Mouse (Mus musculus): Measurements from ENCODE around the gene Pcbp3.
A peak's percentile ranks its signal among the peaks of the same experiment; 100 is the strongest.
"Not testable (repeated sequence)": the region's sequence is repeated elsewhere in the genome, so short reads cannot be mapped to it uniquely, and the experiment has no call there.

The Pcbp3 gene

DNA sequence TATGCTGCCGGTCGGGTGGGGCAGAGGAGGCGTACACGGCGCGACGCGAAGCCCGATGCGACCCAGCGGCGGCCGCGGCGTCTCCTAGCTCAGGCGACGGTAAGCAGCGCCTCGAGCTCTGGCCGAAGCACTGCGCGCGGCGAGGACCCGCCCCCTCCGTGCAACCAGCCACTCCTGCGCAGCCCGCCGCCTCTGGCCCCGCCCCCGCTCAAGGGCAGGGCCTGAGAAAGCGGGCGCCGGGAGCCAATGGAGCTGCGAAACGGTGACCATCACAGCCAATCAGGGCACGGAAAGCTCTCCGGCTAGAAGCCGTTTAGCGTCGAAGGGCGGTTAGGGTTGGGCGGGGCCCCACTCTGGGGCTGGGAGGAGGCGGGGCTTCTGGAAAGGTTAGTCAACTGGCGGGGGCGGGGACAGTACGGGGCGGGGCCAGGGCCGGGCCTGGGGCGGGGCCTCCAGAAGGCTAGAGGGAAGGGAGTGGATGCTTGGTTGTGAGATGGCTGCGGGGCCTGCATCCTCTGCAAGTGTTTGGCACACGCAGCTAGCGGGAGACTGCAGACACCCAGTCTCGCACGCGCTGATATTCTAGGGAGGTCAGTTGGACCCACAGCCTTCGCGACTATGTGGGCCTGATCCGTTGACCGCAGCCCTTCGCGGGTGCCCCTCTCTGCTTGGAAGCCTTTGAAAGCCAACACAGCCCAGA is at the start of gene Pcbp3:
Gene Pcbp3, minus strand, starts transcription at position 98 of the 700 bp plus-strand sequence.
- peak; percentile 7 for DNase-seq (ENCODE audit: extremely low read depth, low read depth, low spot score)

DNA sequence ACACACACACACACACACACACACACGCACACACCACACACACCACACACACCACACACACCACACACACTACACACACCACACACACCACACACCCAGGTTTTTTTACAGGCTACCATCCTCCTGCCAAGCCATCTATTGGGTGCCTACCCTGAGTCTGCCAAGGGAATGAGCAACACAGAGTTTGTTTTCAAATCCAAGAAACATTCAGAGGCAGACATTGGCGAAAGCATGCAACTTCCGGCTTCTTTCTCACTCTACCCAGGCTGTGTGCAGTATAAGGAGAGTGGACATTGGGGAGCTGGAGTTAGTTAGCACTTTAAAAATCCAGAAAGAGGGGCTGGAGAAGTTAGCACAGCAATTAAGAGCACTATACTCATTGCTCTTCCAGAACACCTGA is 47.0 kb upstream of the Pcbp3 start:
- no peak for DNase-seq (ENCODE audit: extremely low read depth, low read depth, low spot score)

DNA sequence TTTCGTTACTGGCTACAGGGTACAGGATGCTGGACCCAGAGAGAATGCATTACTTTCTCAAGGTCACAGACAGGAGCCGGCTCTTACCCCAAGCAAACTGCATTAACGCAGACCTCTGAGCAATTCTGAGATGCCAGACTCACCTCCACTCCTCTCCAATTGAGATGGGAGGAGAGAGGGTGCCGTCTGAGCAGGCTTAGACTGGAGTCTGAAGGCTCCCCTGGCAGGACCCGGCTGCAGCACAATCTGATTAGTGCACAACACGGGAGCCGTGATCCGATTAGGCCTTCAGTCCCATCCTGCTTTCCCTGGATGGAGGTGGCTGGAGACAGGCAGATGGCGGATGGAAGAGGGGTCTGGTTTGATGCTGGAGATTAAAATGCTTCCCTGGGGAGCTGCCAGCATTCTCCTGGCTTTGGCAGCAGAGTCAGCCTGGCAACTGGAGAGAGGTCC is 46.4 kb upstream of the Pcbp3 start:
- DNase-seq (ENCODE audit: extremely low read depth, low read depth, low spot score) = no peak

DNA sequence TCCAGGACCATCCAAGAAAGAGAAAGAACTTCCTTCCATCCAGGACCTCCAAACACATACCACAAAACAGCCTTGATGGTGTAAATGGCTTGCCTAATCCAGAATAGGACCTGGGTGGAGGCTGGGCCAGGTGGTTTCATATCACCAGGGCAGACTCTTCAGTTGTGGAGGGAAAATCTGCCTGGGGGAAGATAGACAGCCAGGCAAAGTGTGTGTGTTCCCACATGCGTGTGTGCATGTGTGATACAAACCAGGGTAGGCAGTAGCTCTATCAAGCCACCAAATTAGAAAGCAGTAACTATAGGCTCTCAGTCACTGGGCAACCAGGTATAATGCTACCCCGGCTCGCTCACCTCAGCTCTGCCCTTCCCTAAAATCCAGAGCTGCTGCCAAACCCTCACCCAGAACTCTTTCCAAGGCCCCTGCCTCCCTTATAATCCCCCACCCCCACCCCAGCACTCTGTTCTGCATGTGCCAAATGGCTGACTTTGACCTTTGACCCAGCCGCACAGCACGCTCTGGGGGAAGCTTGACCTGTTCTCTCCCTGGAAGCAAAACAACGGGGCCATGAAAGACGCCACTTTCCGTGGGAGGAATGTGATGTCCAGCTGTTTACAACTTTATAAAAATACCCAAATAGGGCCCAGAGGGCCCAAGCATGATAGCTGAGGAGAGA is 45.9 kb upstream of the Pcbp3 start:
- no peak for DNase-seq (ENCODE audit: extremely low read depth, low read depth, low spot score)

DNA sequence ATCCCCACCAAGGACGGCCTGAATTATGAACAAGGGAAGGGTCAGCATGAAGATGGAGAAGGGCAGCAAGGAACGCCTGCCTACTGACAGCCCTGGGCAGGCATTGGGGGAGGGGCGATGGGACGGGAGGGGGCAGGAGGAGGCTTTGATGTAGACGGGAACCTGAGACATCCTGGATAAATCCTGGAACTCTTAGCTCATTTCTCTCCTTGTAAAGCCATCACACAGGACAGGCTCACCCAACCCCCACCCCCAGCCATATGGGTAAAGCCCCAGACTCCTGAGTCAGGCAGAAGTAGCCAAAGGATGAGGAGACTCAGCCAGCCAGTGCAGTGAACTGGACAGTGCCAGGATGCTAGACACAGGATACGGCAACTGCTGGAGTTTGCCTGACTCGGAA is 43.2 kb upstream of the Pcbp3 start:
- no peak for DNase-seq (ENCODE audit: extremely low read depth, low read depth, low spot score)

DNA sequence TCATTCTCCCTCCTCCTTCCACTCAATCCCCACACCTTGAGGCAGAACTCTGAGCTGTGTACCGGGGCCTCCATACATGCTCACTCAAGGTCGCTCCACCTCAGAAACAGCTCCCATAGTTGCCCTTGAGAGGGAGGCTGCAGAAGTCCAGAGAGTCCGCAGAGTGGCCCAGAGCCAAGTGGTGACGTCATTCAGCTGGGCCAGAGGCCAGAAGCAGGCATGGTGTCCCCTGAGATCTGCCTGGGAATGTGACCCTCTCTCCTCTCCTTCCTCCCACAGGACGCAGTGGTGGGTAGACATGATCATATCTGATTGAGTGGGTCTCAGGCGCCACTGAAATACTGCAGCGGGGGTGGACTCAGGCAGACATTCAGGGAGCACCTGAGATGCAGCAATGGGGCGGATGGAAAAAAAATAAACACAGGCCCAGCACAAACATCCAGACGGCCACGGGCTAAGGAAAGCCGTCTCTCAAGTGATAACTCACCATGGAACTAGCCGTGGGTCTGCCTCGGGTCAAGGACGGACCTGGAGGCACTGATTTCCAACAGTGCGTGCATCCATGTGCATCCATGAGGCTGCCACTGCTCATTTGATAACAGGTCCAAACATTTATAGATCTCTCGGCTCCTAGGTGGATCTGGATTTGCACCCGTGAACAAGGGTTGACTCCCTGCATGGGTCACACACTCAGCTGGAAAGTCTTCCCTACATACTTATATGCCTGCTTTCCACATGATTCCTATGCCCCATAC is 36.2 kb upstream of the Pcbp3 start:
- DNase-seq (ENCODE audit: extremely low read depth, low read depth, low spot score) = no peak

DNA sequence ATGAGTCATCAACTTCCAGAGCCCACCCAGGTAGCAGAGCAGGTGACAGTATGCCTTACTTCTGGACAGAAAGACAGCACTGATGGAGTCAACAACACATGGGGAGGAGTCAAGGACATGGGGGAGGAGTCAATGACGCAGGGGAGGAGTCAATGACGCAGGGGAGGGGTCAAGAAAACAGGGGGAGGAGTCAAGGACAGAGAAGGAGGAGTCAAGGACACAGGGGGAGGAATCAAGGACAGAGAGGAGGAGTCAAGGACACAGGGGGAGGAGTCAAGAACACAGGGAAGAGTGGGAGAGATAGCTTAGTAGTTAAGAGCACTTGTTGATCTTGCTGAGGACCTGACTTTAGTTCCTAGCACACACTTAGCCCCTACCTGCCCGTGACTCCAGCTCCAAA is 30.8 kb upstream of the Pcbp3 start:
- no peak for DNase-seq (ENCODE audit: extremely low read depth, low read depth, low spot score)

DNA sequence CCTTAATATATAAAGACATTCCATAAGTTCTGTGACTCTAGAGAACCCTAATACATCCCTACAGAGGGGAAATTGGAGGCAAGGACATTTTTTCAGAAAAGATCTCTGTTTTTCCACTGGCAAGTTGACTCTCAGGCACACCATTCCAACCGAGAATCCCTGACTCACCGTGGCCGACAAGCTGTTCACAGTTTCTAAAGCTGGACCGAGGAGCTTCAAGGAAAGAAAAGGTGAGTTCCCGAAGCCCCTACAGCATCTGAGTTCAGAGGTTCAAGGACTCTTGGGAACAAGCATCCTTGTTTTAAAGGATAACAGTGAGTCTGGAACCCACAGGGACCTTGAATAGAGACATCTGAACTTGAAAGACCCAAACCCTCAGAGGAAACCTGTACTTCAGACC is 26.9 kb upstream of the Pcbp3 start:
- DNase-seq (ENCODE audit: extremely low read depth, low read depth, low spot score) = no peak

DNA sequence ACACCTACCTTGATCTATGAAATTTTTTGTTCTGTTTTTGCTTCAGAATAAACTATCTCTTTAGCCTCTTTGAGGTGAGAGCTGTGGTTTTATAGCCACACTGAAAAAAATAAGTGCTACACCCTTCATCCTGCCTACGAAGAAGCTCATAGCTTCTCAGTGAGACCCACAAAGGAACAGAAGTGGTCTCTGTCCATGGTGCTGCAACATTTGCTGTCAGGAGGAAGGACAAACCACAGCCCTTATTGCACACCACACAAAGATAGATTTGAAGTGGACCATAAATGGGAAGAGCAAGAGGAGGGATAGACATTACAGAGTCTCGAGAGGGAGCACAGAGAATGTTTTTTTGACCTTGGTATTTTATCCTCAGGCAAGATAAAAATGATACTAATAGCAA is 16.4 kb upstream of the Pcbp3 start:
- DNase-seq (ENCODE audit: extremely low read depth, low read depth, low spot score) = no peak

DNA sequence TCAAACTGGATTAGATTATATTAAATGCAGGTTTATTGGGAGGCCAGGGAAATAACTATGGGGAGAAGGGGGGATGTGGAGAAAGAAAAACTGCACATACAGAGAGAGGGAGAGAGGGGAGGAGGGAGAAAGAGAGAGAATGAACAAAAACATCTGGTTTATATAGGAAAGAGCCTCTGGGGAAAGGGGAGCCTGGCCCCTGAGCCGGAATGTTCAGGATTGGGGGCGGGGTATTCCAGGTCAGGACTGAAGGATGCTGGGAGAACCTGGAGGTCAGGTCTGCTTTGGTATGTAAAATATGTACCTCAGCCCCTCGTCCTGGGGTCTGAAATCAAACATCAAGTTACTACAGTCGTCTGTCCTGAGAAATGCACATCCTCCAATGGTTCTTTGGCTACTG is 15.0 kb upstream of the Pcbp3 start:
- DNase-seq (ENCODE audit: extremely low read depth, low read depth, low spot score) = no peak

DNA sequence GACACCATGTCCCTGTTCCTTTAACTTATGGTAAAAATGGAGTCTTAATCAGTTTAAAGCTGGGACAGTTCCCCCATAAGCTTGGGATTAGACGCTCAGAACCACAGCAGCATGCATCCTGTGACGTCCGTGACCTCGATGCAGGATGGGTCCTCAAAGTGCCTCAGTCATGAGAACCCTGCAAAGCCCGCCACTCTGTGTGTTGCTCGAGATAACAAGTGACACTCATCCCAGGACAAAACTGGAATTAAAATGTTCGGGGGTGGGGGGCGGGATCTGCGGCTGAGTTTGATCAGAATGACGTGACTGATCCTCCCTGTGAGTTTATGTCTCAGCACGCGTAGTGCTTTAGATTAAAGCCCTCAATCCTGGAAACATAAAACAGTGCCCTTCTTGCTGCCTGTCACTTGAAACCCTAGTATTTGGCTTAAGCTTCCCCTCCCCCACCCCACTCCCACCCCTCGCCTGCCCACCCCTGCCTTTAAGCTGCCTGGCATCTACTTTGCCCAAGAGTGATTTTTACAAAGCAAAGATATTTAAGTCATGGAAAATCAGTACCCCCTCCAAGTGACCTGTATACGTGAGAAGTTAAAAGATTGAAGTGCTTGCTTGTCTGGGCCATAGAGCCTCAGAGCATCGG is 12.2 kb upstream of the Pcbp3 start:
- no peak for DNase-seq (ENCODE audit: extremely low read depth, low read depth, low spot score)

DNA sequence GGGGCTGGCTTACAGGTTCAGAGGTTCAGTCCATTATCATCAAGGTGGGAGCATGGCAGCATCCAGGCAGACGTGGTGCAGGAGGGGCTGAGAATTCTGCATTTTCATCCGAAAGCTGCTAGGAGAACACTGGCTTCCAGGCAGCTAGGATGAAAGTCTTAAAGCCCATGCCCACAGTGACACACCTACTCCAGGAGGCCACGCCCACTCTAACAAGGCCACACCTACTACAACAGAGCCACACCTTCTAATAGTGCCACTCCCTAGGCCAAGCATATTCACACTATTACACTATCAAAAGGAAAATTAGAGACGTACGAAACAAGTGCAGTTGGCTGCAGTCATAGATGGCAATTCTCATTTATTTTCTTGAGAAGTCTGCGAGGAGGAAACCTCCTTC is 10.6 kb upstream of the Pcbp3 start:
- not testable (repeated sequence) for DNase-seq (ENCODE audit: extremely low read depth, low read depth, low spot score)

DNA sequence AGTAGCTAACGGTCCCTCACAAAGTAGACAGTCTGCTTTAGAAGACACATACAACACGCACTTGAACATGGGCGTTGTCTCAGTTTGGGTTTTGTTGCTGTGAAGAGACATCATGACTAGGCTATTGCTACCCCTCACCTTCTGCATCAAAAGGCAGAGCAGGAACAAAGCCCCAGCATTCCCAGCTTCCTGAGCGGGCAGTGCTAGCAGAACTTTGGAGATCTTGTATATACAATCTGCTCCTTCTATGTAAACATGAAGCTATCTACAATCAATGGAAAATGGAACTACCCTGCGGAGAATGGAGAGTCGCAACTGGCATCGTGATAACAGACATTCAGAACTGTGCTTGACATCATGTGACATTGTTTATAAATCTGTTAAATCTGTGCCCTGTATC is 9.3 kb upstream of the Pcbp3 start:
- no peak for DNase-seq (ENCODE audit: extremely low read depth, low read depth, low spot score)

DNA sequence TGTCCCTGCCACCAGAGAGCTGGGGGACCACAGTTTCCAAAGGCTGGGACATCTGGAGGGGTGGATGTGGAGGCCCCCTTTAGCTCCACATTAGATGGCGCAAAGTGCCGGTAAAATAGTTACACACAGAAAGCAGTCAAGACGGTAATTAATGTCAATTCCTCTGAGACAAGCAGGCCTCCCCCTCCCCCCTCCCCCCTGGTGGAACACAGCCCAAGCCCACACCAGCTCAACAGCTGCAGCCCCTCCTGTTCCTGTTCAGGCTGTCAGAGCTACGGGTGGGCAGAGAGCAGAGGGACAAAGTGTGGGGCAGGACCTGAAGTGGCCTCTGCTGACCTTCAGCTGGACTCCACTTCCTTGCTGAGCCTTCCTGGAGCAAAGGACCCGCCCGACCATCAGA is 2.7 kb upstream of the Pcbp3 start:
- no peak for DNase-seq (ENCODE audit: extremely low read depth, low read depth, low spot score)

DNA sequence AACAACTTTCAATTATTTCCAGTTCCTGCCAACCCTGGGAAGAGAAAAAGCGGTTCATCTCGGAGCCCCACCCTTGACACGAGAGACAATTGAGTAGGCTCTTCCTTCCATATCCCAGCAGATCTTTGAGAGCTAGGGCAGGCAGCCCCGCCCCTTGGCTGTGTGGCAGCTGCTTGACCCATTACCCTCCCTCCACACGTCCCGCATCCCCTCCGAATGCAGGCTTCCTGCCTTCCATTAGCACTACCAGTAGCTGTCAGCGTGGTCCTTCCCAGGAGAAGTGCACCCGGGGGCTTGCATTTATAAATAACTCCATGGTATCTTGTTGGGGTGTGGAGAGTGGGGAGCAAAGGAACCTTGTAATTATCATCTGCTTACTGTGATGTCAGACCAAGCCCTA is 2.3 kb upstream of the Pcbp3 start:
- DNase-seq (ENCODE audit: extremely low read depth, low read depth, low spot score) = no peak

DNA sequence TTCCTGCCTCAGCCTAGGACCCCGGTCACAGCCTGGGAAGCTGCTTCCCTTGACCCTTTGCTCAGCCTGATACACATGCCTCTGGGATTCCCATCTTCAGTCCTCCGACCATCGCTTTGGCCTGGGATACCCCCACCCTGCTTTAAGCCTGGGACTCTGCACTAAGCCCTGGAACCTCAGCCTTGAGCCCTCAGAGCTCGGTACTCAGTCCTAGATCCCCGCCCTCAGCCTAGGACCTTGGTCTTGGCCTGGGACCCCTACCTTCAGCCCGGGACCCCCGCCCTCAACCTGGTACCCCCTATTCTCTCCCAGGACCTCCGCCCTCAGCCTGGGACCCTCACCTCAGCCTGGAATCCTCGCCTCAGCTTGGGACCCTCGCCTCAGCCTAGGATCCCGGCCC is 531 bp downstream of the Pcbp3 start:
- no peak for DNase-seq (ENCODE audit: extremely low read depth, low read depth, low spot score)

DNA sequence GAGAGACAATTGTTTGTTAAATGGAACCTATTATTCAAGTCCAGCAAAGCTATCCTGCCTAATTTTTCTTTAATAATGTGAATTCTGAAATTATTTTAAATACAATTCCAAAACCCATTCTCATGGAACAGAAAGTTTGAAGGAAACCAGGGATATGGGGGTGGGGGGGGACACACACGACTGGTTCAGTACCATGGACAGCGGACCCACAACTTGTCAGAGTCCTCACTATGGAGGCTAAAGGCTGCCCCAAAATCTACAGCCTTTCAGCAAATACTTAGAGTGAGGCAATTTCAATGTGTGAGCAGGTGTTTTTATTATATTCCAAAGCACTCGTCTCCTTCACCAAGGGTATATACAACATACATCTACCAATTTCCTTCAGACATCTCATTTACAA is 3.5 kb downstream of the Pcbp3 start:
- DNase-seq (ENCODE audit: extremely low read depth, low read depth, low spot score) = no peak

DNA sequence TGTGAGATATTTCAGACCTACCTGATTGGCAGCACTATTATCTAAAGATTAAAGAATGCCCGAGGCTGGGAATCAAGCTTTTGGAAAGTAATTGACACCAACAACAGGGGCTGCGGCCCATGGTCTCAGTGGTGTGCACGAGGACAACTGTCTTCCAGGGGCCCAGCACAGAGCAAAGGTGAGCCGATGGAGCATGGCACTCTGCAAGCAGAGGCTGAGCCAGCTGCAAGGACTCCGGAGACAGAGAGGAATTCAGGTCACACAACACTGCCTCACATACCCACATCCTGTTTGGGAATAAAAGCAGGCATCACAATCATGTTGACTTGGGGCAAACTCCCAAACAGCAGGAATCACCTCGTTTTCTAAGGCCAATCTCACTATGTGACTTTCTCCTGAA is 5.5 kb downstream of the Pcbp3 start:
- no peak for DNase-seq (ENCODE audit: extremely low read depth, low read depth, low spot score)

DNA sequence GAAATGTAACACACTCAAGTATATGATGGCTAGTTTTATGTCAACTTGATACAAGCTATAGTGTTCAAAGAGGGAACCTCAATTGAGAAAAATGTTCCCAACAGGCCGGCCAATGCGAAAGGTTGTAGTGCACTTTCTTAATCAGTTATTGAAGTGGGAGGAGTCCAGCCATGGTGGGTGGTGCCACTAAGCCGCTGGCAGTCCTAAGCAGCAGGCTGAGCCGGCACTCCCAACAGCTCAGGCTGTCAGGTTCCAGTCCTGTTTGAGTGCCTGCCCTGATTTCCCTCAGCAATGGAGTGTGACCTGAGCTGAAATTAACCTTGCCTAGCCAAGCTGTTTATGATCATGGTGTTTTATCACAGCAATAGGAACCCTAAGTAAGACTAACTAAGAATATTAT is 20.6 kb downstream of the Pcbp3 start:
- no peak for DNase-seq (ENCODE audit: extremely low read depth, low read depth, low spot score)

DNA sequence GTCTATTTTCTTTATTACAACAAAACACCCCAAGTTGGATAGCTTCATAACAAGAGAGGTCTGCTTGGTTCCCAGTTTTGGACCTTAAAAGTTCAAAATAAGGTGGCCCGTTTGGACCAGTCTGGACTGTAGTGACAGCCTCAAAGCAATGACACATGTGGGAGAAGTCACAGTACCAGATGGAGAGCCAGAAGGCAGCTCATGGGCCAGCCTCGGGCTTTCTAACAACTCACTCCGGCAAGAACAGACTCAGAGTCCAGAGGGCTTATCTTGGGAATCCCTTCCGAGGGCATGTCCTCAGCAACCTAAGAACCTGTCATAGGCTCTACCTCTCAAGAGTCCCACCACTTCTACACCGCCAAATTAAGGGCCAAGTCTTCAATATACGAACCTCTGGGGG is 24.9 kb downstream of the Pcbp3 start:
- DNase-seq (ENCODE audit: extremely low read depth, low read depth, low spot score) = no peak

DNA sequence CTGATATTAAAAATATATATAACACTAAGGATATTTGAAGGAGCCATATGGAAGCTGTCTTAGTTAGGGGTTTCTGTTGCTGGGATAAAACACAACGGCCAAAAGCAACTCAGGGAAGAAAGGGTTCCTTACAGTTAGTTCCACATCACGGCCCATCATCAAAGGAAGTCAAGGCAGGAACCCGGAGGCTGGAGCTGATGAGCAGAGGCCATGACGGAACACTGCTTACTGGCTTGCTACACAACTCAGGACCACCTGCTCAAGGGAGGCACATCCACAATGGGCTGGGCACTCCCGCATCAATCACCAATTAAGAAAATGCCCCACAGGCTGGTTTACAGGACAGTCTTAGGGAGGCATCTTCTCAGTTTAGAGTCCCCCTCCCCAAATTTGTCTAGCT is 26.9 kb downstream of the Pcbp3 start:
- no peak for DNase-seq (ENCODE audit: extremely low read depth, low read depth, low spot score)

DNA sequence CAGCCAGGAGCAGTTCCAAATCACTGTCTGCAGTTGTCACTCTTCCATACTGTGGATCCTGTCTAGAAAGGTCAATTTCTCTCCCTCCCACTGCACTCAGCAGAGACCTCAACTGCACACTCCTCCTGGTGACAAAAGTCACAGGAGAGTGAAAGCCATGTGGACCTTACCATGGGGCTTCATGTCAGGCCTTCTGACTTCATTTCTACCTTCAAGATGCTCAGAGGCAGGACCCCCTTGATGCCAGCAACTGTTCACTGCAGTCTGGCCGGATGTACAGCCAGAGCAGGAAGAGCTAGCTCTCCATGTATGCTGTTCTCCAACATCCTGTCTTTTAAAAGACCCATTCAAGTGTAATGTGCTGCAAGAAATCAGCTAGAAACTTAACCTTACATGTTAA is 29.9 kb downstream of the Pcbp3 start:
- DNase-seq (ENCODE audit: extremely low read depth, low read depth, low spot score) = no peak

All from fat pad, adult 2 months (tissue).